Mouse (Mus musculus) layer of hippocampus, adult 2 months (tissue): Measurements from ENCODE around the gene Pcmtd2. TPM values are rescaled to one million over a fixed set of nuclear protein-coding genes. Genes with fewer than 3 reads are reported as not detected.
A peak's percentile ranks its signal among the peaks of the same experiment; 100 is the strongest.

ENCODE experiments used
- DNase-seq, 2 experiments: peaks; one replicate each; pipeline ENCODE4 v3.0.0; 2022; ENCODE audit warnings: low spot score in 2 of 2
- H3K27ac ChIP-seq: fragments of 200-600 bp; 2 replicates; pipeline ENCODE4 v1.8.1; 2022
- H3K4me3 ChIP-seq: fragments of 200-600 bp; 2 replicates; pipeline ENCODE4 v1.8.1; 2022; ENCODE audit warnings: mild to moderate bottlenecking
- CTCF ChIP-seq: fragments of 200-600 bp; conservative IDR thresholded peaks from 2 replicates; pipeline ENCODE4 v1.8.1; 2022; ENCODE audit warnings: antibody characterized with exemption, mild to moderate bottlenecking, moderate library complexity
- total RNA-seq, 2 experiments: library from RNA; stranded (reverse); gene quantifications; 2 replicates each; pipeline ENCODE4 v1.2.3; 2021

Gene Pcmtd2
- total RNA-seq, 2 experiments from 2014 or later, result 86.2 to 87.0 TPM

DNA sequence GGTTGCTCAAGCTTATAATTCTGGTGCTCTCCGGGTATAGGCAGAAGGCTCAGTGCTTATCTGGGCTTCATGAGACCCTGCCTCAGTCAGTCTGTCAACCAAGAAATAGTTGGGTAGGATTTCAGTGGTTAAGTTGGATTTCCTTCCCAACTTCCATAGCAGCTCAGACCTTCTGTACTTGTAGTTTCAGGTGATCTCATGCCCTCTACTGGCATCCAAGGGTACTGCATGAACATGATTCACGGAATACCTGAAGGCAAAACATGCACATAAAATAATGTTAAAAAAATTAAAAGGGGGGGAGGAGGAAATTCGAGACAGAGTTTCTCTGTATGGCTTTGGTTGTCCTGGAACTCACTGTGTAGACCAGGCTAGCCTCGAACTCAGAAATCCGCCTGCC lies 29.3 kb downstream of the Pcmtd2 start:
- Histone ChIP-seq H3K4me3 (no peak overlapping the region), H3K27ac (no peak overlapping the region)
- peak; percentile 92 for TF ChIP-seq CTCF
- DNase-seq, result peak; percentile 72 to 80

GRCm38 (mm10) chr2:181871039-181871438 lies 33.4 kb downstream of the Pcmtd2 start:
- no peak overlapping the region for H3K4me3 ChIP-seq
- DNase-seq, result no peak
- H3K27ac ChIP-seq, result no peak overlapping the region
- TF ChIP-seq CTCF, result no peak

DNA sequence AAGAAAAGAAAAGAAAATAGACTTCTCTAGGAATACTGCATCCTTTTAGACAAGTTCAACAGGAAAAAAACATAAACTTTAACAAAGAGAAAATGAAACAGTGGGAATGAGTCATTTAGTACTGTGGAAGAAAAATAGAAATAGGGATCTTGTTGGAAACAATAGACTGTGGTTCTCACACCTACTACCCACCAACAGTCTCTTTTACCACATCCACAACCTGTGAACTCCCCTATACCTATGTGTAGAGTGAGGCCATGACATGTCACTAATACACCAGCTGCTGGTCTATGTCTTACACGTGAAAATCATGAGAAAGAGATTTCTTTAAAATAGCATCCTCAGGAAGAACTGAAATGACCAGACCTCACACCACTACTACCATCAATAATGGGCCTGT lies 41.2 kb downstream of the Pcmtd2 start:
- Histone ChIP-seq H3K4me3 (no peak overlapping the region), H3K27ac (no peak overlapping the region)
- no peak for TF ChIP-seq CTCF
- DNase-seq, result no peak

DNA sequence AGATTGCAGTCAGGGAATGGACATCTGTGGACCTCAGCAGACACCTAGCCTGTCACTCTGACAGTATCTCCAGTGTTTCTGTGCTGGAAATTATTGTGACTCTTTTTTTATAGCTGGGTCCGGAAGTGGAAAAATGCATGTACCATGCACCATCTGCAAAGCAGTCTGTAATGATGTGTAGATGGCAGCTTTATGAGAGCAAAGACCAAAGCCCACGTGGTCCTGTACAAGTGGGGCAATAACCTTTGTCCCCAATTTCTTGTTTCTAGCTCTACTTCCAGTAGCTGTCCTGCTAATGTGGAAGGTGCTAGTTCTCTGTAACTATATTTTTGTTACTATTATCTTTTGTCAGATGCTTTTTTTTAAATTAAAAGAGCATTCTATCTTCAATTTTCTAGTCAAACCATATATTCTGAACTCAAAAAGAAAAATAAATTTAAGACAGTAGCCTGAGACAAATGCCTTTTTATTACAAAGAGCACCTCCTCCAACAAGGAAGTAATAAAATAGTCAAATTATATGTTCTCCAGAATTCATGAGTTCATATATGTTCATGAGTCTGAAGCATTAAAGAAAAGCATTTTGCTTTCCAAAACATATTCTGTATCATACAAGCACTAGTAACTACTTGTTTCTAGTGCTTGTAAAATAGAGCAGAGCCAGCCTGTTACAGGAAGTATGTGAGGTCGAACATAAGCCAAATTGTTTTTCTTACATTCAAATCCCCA lies 45.5 kb downstream of the Pcmtd2 start:
- H3K4me3 ChIP-seq, result no peak overlapping the region
- H3K27ac ChIP-seq, result no peak overlapping the region
- no peak for DNase-seq
- TF ChIP-seq CTCF, result no peak

Other genes with a start within 250 kb of the Pcmtd2 start
- 10 to 100 TPM; 57.2 to 57.3 TPM for gene Prpf6, start 246.0 kb upstream of the Pcmtd2 start, total RNA-seq
- gene Zfp512b, start 245.1 kb upstream of the Pcmtd2 start, total RNA-seq, result 100 to 1,000 TPM; 102 to 103 TPM
- 10 to 100 TPM; 11.9 to 12.2 TPM for gene Samd10, start 238.6 kb upstream of the Pcmtd2 start, total RNA-seq
- 1 to 10 TPM in 1 of 2 experiments, under 1 TPM in 1; 0.83 to 1.4 TPM for gene Gm29797, start 180.8 kb upstream of the Pcmtd2 start, total RNA-seq
- gene Sox18, start 166.2 kb upstream of the Pcmtd2 start, total RNA-seq, result 10 to 100 TPM; 11.6 to 14.1 TPM
- gene Tcea2, start 157.5 kb upstream of the Pcmtd2 start, total RNA-seq, result 10 to 100 TPM; 54.7 to 60.0 TPM
- gene Rgs19, start 143.9 kb upstream of the Pcmtd2 start, total RNA-seq, result 10 to 100 TPM; 41.8 to 43.4 TPM
- gene Lkaaear1, start 139.4 kb upstream of the Pcmtd2 start, total RNA-seq, result not detected
- 10 to 100 TPM; 44.8 to 45.0 TPM for gene Oprl1, start 122.8 kb upstream of the Pcmtd2 start, total RNA-seq
- gene Myt1, start 74.5 kb upstream of the Pcmtd2 start, total RNA-seq, result 10 to 100 TPM; 32.3 to 34.0 TPM
- gene Polr3k, start 26.5 kb downstream of the Pcmtd2 start, total RNA-seq, result 10 to 100 TPM; 28.5 to 29.0 TPM
- gene Gm14496, start 153.3 kb downstream of the Pcmtd2 start, total RNA-seq, result not detected